Mouse (Mus musculus) kidney, embryonic 16.5 days (tissue): ENCODE results near the gene Arsa. TPM values are rescaled to one million over a fixed set of nuclear protein-coding genes. Genes with fewer than 3 reads are reported as not detected.

Experiments used
- ATAC-seq: fragments of 200-750 bp; cut with Nextera tagmentation; 2 replicates; pipeline ENCODE4 v1.8.0; 2017; ENCODE audit warnings: moderate TSS enrichment; ENCODE audit not compliant: low FRiP score, low TSS enrichment
- H3K27ac ChIP-seq: fragments of 300-500 bp; sonication (generic); 2 replicates; pipeline ENCODE4 v1.5.1; 2014; ENCODE audit warnings: low read length
- H3K27me3 ChIP-seq: fragments of 300-500 bp; sonication (generic); 2 replicates; pipeline ENCODE4 v1.6.1; 2014; ENCODE audit warnings: low read length, control low read depth, mixed read lengths; ENCODE audit not compliant: insufficient read depth
- H3K36me3 ChIP-seq: fragments of 300-500 bp; sonication (generic); 2 replicates; pipeline ENCODE4 v1.6.1; 2014; ENCODE audit warnings: low read length, control low read depth, mixed read lengths; ENCODE audit not compliant: insufficient read depth
- H3K4me1 ChIP-seq: fragments of 300-500 bp; sonication (generic); 2 replicates; pipeline ENCODE4 v1.6.1; 2014; ENCODE audit warnings: low read length, control low read depth, mixed read lengths; ENCODE audit not compliant: insufficient read depth
- H3K4me2 ChIP-seq: fragments of 300-500 bp; sonication (generic); replicated peaks from 2 replicates; pipeline ENCODE4 v1.6.1; 2014; ENCODE audit warnings: low read depth, low read length
- H3K4me3 ChIP-seq: fragments of 300-500 bp; sonication (generic); 2 replicates; pipeline ENCODE4 v1.5.1; 2014; ENCODE audit warnings: mild to moderate bottlenecking, low read length
- H3K9ac ChIP-seq: fragments of 300-500 bp; sonication (generic); replicated peaks from 2 replicates; pipeline ENCODE4 v1.6.1; 2014; ENCODE audit warnings: low read length
- H3K9me3 ChIP-seq: fragments of 300-500 bp; sonication (generic); 2 replicates; pipeline ENCODE4 v1.6.1; 2016; ENCODE audit warnings: low read length, control low read depth
- WGBS: fragments of 180-500 bp; shearing (Covaris S2); extraction: QIAGEN DNeasy Blood & Tissue Kit; methylation state at CpG from one replicate; pipeline ENCODE4 v1.1.7; 2014; 5-methylcytosine and 5-hydroxymethylcytosine counted together
- polyA plus RNA-seq: library from polyadenylated mRNA; unstranded; fragments of >200 nt; fragmentation: Nextera tagmentation; extraction: Ambion mirVana; gene quantifications from 2 replicates; pipeline ENCODE4 v1.2.1, GENCODE M21; 2015

The Arsa gene
- polyA plus RNA-seq, 1 experiment from 2014 or later, result 21.1 TPM

DNA sequence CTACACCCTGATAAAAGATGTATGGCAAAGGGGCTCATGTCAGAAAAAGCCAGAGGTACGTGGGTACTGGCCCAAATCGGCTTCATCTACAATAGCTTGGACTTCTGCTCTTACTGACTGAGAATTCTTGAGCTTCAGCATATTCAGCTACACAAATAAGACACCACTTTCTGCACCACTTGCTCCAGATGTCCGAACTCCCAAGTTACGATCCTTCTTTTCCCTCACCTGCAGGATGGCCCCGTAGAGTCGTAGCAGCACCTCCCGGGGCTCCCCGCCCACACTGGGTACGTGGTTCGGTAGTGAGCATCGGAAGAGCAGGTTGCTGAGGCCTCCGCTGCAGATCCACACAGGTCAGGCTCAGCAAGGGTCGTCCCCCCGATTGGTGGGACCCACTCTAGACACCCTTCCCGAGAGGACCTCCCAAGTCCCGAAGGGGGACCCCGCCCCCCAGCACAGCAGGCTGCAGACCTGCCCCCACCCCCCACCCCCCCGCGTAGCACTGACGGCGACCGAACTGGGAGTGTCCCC is 48.3 kb downstream of the Arsa start:
- Histone ChIP-seq H3K27me3 (no peaks in the 10 kb centered on the region), H3K9me3 (no peaks in the 10 kb centered on the region), H3K36me3 (peaks cover 14% of the 10 kb centered on the region), H3K4me3 (peak overlapping the region; percentile 90), H3K4me1 (peaks cover 17% of the 10 kb centered on the region), H3K9ac (peak overlapping the region; percentile 87), H3K4me2 (peak overlapping the region; percentile 70), H3K27ac (no peak overlapping the region; the same call in 1 of the 2 replicates)
- ATAC-seq, result peak; percentile 57
- 3% methylated on average over 20 of the region's 22 CpGs for WGBS

DNA sequence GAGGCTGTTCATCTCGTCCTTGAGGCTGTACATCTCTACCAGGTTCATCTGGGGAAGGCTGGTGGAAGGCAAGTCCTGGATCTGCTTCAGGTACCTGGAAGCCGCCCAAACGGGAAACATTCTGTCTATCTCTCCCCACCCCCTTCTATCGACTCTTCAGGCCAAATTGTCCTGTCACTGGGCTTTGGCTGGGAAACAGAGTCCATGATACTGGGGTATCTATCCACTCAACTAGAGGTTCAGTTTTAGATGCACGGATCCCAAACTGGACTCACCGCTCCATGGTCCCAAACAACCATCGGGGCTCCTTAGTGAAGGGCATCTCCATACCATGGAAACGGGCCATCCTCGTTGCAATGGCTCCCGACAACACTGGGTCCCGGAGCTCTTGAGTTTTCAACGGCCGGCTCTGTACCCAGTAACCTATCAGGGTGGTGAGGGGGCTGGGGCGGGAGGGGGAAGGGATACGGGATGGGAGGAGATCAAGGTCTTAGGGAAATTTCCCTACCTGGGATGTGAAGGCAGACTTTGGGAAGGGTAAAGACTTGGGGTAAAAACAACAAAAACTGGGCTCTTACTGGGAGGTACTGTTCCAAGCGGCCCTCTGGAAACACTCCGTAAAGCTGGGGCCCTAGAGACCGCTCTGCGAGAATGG is 49.0 kb downstream of the Arsa start:
- Histone ChIP-seq H3K9me3 (no peaks in the 10 kb centered on the region), H3K9ac (peak overlapping the region; percentile 87), H3K27ac (no peak overlapping the region), H3K4me1 (peaks cover 17% of the 10 kb centered on the region), H3K4me3 (peak overlapping the region; percentile 90), H3K36me3 (peaks cover 14% of the 10 kb centered on the region), H3K4me2 (peak overlapping the region; percentile 70), H3K27me3 (no peaks in the 10 kb centered on the region)
- WGBS, result 87% methylated on average over 19 of the region's 19 CpGs
- no peak for ATAC-seq

DNA sequence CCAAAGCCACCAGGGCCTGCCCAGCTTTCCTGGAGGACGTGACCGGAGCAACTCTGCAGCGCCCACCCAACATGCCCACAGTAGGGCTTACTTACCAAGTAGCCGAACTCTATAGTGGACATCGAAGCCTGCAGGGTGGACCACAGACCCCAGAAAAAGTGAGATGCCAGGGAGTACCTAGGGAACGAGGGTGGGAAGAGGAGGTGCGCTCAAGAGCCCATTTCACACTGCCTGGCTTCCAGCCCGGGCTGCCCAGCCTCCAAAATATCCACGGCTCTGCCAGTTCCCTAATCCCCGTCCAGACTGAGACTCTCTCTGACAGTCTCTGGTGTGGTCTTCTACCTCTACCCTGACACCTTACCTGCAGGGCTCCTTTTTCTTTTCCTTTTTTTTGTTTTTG is 50.5 kb downstream of the Arsa start:
- Histone ChIP-seq H3K9me3 (no peaks in the 10 kb centered on the region), H3K27ac (no peak overlapping the region), H3K4me2 (no peak overlapping the region), H3K27me3 (no peaks in the 10 kb centered on the region), H3K9ac (no peak overlapping the region), H3K36me3 (peaks cover 14% of the 10 kb centered on the region), H3K4me3 (no peak overlapping the region), H3K4me1 (peaks cover 17% of the 10 kb centered on the region)
- ATAC-seq, result no peak
- WGBS, result 95% methylated on average over 10 of the region's 10 CpGs

DNA sequence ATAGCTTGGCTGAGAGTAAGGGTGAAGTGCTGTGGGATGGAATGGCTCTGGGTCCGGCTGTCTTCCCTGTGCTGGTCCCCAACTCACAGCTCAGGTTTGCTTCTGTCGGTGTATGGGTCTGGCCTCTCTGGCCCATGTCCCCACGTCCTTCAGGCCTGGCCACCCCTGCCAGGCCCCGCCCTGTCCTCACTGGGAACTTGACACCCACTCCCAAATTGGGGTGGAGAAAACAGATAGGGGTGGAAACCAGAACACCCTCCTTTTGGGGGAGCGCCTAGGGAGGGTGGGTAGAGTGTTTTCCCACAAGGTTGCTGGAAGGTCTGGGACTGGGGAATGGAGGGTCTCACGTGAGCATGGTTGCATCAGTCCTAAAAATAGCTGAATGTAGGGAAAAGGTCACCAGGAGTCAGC is 51.5 kb downstream of the Arsa start, which contains the start of gene Cpt1b:
Gene Cpt1b, minus strand, starts transcription at position 153 of the 411 bp plus-strand sequence.
- 23% methylated on average over 6 of the region's 6 CpGs for WGBS
- H3K4me2 ChIP-seq, result peak within 1 kb of the TSS; percentile 42
- no peaks in the 10 kb centered on the region for H3K9me3 ChIP-seq
- H3K27ac ChIP-seq, result no peak within 1 kb of the TSS
- H3K27me3 ChIP-seq, result no peaks in the 10 kb centered on the region
- ATAC-seq, result no peak
- H3K9ac ChIP-seq, result no peak within 1 kb of the TSS
- H3K4me1 ChIP-seq, result peaks cover 17% of the 10 kb centered on the region
- H3K36me3 ChIP-seq, result peaks cover 14% of the 10 kb centered on the region
- no peak within 1 kb of the TSS for H3K4me3 ChIP-seq

DNA sequence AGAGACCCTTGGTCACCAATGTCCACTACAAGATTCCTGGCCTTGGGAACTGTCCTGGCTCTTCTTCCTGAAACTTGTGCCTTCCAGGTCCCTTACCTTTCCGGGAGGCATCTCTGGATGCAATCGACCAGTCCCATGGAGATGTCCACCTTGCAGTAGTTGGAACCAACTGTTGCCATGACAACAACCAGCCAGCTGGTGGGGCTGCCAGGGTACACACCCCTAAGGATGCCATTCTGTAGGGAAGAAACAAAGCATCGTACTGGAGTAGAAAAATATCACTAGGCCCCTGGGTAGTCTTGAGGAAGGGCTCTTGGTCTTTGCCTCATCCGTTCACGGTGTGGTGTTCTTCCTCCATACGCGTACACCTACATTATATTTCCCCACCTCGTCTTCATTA is 52.6 kb downstream of the Arsa start:
- no peak overlapping the region for H3K4me2 ChIP-seq

More for the DNA sequence above, 52.6 kb downstream of the Arsa start:
- no peaks in the 10 kb centered on the region for H3K9me3 ChIP-seq
- H3K27ac ChIP-seq, result no peak overlapping the region
- peaks cover 12% of the 10 kb centered on the region for H3K4me1 ChIP-seq
- no peaks in the 10 kb centered on the region for H3K27me3 ChIP-seq
- H3K4me3 ChIP-seq, result no peak overlapping the region
- peaks cover 23% of the 10 kb centered on the region for H3K36me3 ChIP-seq
- WGBS, result 85% methylated on average over 8 of the region's 8 CpGs
- ATAC-seq, result no peak
- no peak overlapping the region for H3K9ac ChIP-seq

Other genes starting within 250 kb of the Arsa start
- gene Sbf1, start 162.1 kb downstream of the Arsa start, polyA plus RNA-seq, result 49.3 and 52.0 TPM in 2 replicates
- 0.98 and 1.5 TPM in 2 replicates for gene Adm2, start 154.7 kb downstream of the Arsa start, polyA plus RNA-seq
- 17.0 and 28.6 TPM in 2 replicates for gene Miox, start 143.0 kb downstream of the Arsa start, polyA plus RNA-seq
- 68.3 and 79.0 TPM in 2 replicates for gene Lmf2, start 121.8 kb downstream of the Arsa start, polyA plus RNA-seq
- 165 and 175 TPM in 2 replicates for gene Ncaph2, start 121.7 kb downstream of the Arsa start, polyA plus RNA-seq
- 9.7 and 11.8 TPM in 2 replicates for gene Sco2, start 103.6 kb downstream of the Arsa start, polyA plus RNA-seq
- gene Tymp, start 100.4 kb downstream of the Arsa start, polyA plus RNA-seq, result 0.94 and 1.9 TPM in 2 replicates
- gene Odf3b, start 98.1 kb downstream of the Arsa start, polyA plus RNA-seq, result 1.1 and 1.6 TPM in 2 replicates
- gene Klhdc7b, start 92.5 kb downstream of the Arsa start, polyA plus RNA-seq, result 0.04 TPM in 1 of 2 replicates, not detected in the other
- gene Syce3, start 66.9 kb downstream of the Arsa start, polyA plus RNA-seq, result not detected in 2 replicates
- 7.4 and 8.1 TPM in 2 replicates for gene Cpt1b, start 51.6 kb downstream of the Arsa start, polyA plus RNA-seq
- 2.8 and 5.0 TPM in 2 replicates for gene C730034F03Rik, start 47.8 kb downstream of the Arsa start, polyA plus RNA-seq
- 0.33 TPM in 1 of 2 replicates, not detected in the other for gene Gm44502, start 47.7 kb downstream of the Arsa start, polyA plus RNA-seq
- gene Chkb, start 47.5 kb downstream of the Arsa start, polyA plus RNA-seq, result 57.6 and 64.3 TPM in 2 replicates
- gene Mapk8ip2, start 23.5 kb downstream of the Arsa start, polyA plus RNA-seq, result 0.92 and 1.1 TPM in 2 replicates
- 1.8 and 2.9 TPM in 2 replicates for gene Shank3, start 22.2 kb upstream of the Arsa start, polyA plus RNA-seq
- gene Acr, start 90.9 kb upstream of the Arsa start, polyA plus RNA-seq, result 0.15 TPM in 1 of 2 replicates, not detected in the other
- gene Rabl2, start 114.5 kb upstream of the Arsa start, polyA plus RNA-seq, result 56.1 and 59.5 TPM in 2 replicates